Mouse (Mus musculus) spleen, adult 2 months (tissue): ENCODE data around the gene Wdr64.

Experiments used
- CTCF ChIP-seq: fragments of 200-500 bp; IDR thresholded peaks from 2 replicates; pipeline ENCODE4 v1.5.1; 2011; ENCODE audit warnings: mild to moderate bottlenecking, inconsistent platforms; ENCODE audit not compliant: insufficient read depth, insufficient read length, insufficient replicate concordance; ENCODE audit errors: extremely low read depth
- POLR2A ChIP-seq: fragments of 200-500 bp; IDR thresholded peaks from 2 replicates; pipeline ENCODE4 v1.6.1; 2011; ENCODE audit warnings: low read depth, low read length, inconsistent platforms

DNA sequence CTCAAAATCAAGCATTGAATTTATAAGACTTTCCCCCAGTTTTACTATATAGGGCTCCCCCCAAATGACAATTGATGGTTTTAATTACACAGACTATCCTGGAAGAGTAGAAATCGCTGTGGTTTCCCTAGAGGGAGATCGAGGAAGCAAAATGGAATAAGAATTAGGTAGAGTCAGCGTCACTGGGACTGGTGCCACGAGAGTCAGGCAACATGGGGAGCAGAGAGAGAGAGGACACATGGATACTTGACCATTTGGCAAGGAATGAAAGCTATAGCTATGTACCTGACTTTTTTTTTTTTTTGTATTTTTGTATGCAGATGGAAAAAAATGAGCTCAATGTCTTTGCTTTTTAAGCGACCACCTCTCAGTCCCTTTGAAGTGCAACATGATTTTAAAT is 110.0 kb downstream of the Wdr64 start:
- no peak for TF ChIP-seq POLR2A
- TF ChIP-seq CTCF, result no peak
